In the genomic region with DNA sequence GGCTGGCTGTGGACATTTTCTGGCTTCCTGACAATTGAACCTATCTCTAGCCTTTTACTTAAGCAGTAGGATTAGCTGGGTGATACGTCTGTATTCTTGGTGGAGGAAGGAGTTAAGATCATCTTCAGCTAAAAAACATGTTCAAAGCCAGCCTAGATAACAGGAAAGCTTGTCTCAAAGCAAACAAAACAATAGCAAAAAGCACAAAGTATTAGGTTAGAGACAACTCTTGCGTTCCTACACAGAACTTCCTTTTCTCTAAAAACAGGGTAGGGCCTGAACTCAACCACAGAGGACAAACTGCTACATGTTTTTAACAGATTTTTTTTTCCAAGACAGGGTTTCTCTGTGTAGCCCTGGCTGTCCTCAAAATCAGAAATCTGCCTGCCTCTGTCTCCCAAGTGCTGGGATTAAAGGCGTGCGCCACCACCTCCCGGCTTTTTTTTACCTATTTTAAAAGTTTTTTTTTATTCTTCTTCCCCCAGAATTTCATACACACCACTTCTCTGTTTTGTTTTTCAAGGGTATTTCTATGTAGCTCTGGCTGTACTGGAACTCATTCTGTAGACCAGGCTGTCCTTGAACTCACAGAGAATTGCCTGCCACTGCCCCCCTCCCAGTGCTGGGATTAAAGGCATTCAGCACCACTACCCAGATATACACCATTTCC, we compare ENCODE assay signal across 20 mouse cellular contexts. TPM values are rescaled to one million over a fixed set of nuclear protein-coding genes. Genes with fewer than 3 reads are reported as not detected.
A peak's percentile ranks its signal among the peaks of the same experiment; 100 is the strongest.
DNase-seq lines count a peak whose midpoint lies in the region; ATAC-seq and TF ChIP-seq lines count a peak whose summit lies in the region.
"Had no signal": no experiment of that assay in that cellular context is flagged by ENCODE, and none has a peak within 500 bp of the region (broad histone marks: within the 10 kb centered on the region; RNA-seq: fewer than 3 reads in every experiment).

No protein-coding gene starts in this region.

- no peak overlapping the region for H3K4me3 ChIP-seq in spleen, adult 2 months (ENCODE audit: extremely low read depth, insufficient read depth, insufficient read length)
- no peak overlapping the region for H3K4me3 ChIP-seq in liver, embryonic 15.5 days (replicated peaks)
- H3K4me3 ChIP-seq in limb, embryonic 10.5 days: no peak overlapping the region
- H3K4me3 ChIP-seq: embryonic facial prominence, embryonic 10.5 days; forebrain, embryonic 15.5 days; heart, embryonic 12.5 days had no signal

- H3K27me3 ChIP-seq in spleen, adult 2 months (ENCODE audit: control insufficient read depth, insufficient read depth, low read length): no peaks in the 10 kb centered on the region
- no peaks in the 10 kb centered on the region for H3K27me3 ChIP-seq in liver, embryonic 15.5 days
- H3K27me3 ChIP-seq in splenic B cell, adult 2 months (ENCODE audit: control insufficient read depth, insufficient read depth, low read length, poor library complexity, severe bottlenecking): no peaks in the 10 kb centered on the region
- no peaks in the 10 kb centered on the region for H3K27me3 ChIP-seq in limb, embryonic 10.5 days (ENCODE audit: low read depth, poor library complexity, severe bottlenecking)
- H3K27me3 ChIP-seq: forebrain, embryonic 15.5 days; heart, embryonic 12.5 days had no signal

- no peak for TF ChIP-seq POLR2A in spleen, adult 2 months (IDR thresholded peaks at IDR 0.05; ENCODE audit: low read depth, low read length)

- peak in 1 of 2 experiments; percentile 39 for DNase-seq in spleen, adult 2 months (ENCODE audit: low read depth in 1 of 2, low spot score in 2 of 2)
- DNase-seq in spleen, postnatal 10 days (ENCODE audit: low spot score in 2 of 2): no peak
- DNase-seq in MEL-GATA-1-ER (ENCODE audit: extremely low read depth, low read depth): peak; percentile 30
- DNase-seq in splenic B cell, adult 2 months (ENCODE audit: low read depth, low spot score): peak; percentile 54
- DNase-seq in limb, embryonic 10.5 days (ENCODE audit: low spot score): no peak
- DNase-seq in adrenal gland, adult 8-10 months: no peak
- DNase-seq: cerebellum, postnatal 10 days; gastrocnemius, postnatal 36 days; heart, postnatal 36 days; kidney, adult 2 months; kidney, postnatal 36 days; lung, postnatal 36 days; thymus, adult 18-20 months had no signal

- no peak overlapping the region for H3K9ac ChIP-seq in liver, embryonic 15.5 days
- H3K9ac ChIP-seq: forebrain, embryonic 15.5 days; heart, embryonic 12.5 days; liver, embryonic 14.5 days had no signal

- no peak for ATAC-seq in liver, embryonic 15.5 days (ENCODE audit: insufficient read depth)
- ATAC-seq: forebrain, embryonic 15.5 days; hindbrain, postnatal 0 days had no signal

- peaks cover 27% of the 10 kb centered on the region for H3K4me1 ChIP-seq in spleen, adult 2 months (ENCODE audit: control insufficient read depth, insufficient read depth, insufficient read length)
- H3K4me1 ChIP-seq in liver, embryonic 15.5 days (replicated peaks): peaks cover 71% of the 10 kb centered on the region
- peaks cover 10% of the 10 kb centered on the region for H3K4me1 ChIP-seq in limb, embryonic 10.5 days

- TF ChIP-seq CTCF in spleen, adult 2 months (IDR thresholded peaks at IDR 0.05; ENCODE audit: extremely low read depth, insufficient read depth, insufficient read length, insufficient replicate concordance): no peak

- no peak overlapping the region for H3K4me2 ChIP-seq in liver, embryonic 15.5 days
- H3K4me2 ChIP-seq: forebrain, embryonic 15.5 days; heart, embryonic 12.5 days; midbrain, embryonic 11.5 days had no signal

- no peaks in the 10 kb centered on the region for H3K9me3 ChIP-seq in liver, embryonic 15.5 days (replicated peaks)
- no peaks in the 10 kb centered on the region for H3K9me3 ChIP-seq in limb, embryonic 10.5 days (replicated peaks)
- H3K9me3 ChIP-seq: embryonic facial prominence, embryonic 10.5 days; forebrain, embryonic 15.5 days; heart, embryonic 12.5 days had no signal

- WGBS in spleen, adult 2 months: 26% methylated on average over 5 of the region's 5 CpGs
- 69% methylated on average over 5 of the region's 5 CpGs for WGBS in liver, embryonic 15.5 days (ENCODE audit: insufficient replicate concordance)
- 96% methylated on average over 5 of the region's 5 CpGs for WGBS in limb, embryonic 10.5 days

- H3K36me3 ChIP-seq in spleen, adult 2 months (ENCODE audit: control insufficient read depth, insufficient read depth, low read length): peaks cover 12% of the 10 kb centered on the region
- H3K36me3 ChIP-seq in liver, embryonic 15.5 days (replicated peaks): peaks cover 54% of the 10 kb centered on the region
- H3K36me3 ChIP-seq in splenic B cell, adult 2 months (ENCODE audit: control insufficient read depth, insufficient read depth, low read length, poor library complexity, severe bottlenecking): peaks cover 4% of the 10 kb centered on the region
- H3K36me3 ChIP-seq in limb, embryonic 10.5 days: peaks cover 28% of the 10 kb centered on the region
- H3K36me3 ChIP-seq: forebrain, embryonic 15.5 days had no signal

- H3K27ac ChIP-seq in spleen, adult 2 months (ENCODE audit: insufficient read depth, low read length): peak overlapping the region; percentile 93
- peak overlapping the region; percentile 55; the same call in 1 of the 2 replicates for H3K27ac ChIP-seq in liver, embryonic 15.5 days (replicated peaks)
- H3K27ac ChIP-seq in limb, embryonic 10.5 days: no peak overlapping the region
- H3K27ac ChIP-seq: embryonic facial prominence, embryonic 10.5 days; forebrain, embryonic 15.5 days; hindbrain, postnatal 0 days; liver, embryonic 14.5 days had no signal

RNA-seq across cellular contexts. Expression of a gene that starts 5.0 kb away (rescaled TPM):
- 49.7 and 52.2 TPM in 2 replicates for polyA plus RNA-seq in spleen, adult 2 months (2012; rRNA removed)
- 106 and 115 TPM in 2 replicates for polyA plus RNA-seq in liver, embryonic 15.5 days (2015; fragmentation: Nextera tagmentation; extraction: Ambion mirVana)
- 57.9 and 58.2 TPM in 2 replicates for polyA plus RNA-seq in limb, embryonic 10.5 days (2016; fragmentation: Nextera tagmentation; extraction: Ambion mirVana)
- 10 to 100 TPM; 15.7 to 30.6 (median 22.2) TPM for total RNA-seq in adrenal gland, adult 8-10 months (2022)

RNA-seq across cellular contexts. Expression of a gene that starts 13.5 kb away (rescaled TPM):
- polyA plus RNA-seq in spleen, adult 2 months (2012; rRNA removed): 0.60 and 0.62 TPM in 2 replicates
- polyA plus RNA-seq in liver, embryonic 15.5 days (2015; fragmentation: Nextera tagmentation; extraction: Ambion mirVana): 9.1 and 9.4 TPM in 2 replicates
- 17.2 and 19.9 TPM in 2 replicates for polyA plus RNA-seq in limb, embryonic 10.5 days (2016; fragmentation: Nextera tagmentation; extraction: Ambion mirVana)
- total RNA-seq in adrenal gland, adult 8-10 months (2022): 1 to 10 TPM; 2.1 to 3.9 (median 2.8) TPM

Comparison
In these comparisons a context has a peak if more than half of its experiments do, and no peak if none do; other contexts are left out.
1. DNase-seq: peak in MEL-GATA-1-ER (single experiment) and splenic B cell, adult 2 months (single experiment); none in spleen, postnatal 10 days (0 of 2), limb, embryonic 10.5 days (single experiment) and adrenal gland, adult 8-10 months (single experiment).